8 mouse cellular contexts compared by ENCODE assay signal in the genomic region with DNA sequence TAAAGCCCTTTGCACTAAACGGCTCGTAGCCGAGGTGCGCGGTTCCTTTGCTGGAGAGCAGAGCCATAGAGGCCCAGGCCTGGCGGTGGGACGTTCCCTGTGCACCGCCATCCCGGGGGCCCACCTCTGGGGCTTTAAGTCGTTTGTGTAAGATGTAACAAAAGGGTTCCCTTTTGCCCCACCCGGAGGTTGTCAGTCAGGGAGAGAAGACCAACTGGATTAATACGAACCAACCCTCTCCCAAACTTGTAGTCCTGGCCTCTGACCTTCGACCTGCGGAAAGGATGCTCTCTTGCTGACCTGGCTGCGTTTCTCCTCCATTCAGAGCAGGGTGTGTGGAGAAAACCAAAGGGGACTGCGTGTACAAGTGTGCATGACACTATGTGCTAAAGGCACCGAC. TPM values are rescaled to one million over a fixed set of nuclear protein-coding genes. Genes with fewer than 3 reads are reported as not detected.
DNase-seq lines count a peak whose midpoint lies in the region; ATAC-seq lines count a peak whose summit lies in the region.

No protein-coding gene starts in this region.

- no peaks in the 10 kb centered on the region for H3K36me3 ChIP-seq in kidney, embryonic 14.5 days (ENCODE audit: control insufficient read depth, insufficient read depth, low read length)
- H3K36me3 ChIP-seq in heart, embryonic 16.5 days (ENCODE audit: control insufficient read depth, insufficient read depth) = no peaks in the 10 kb centered on the region
- H3K36me3 ChIP-seq in midbrain, embryonic 13.5 days = no peaks in the 10 kb centered on the region

- peaks cover 70% of the 10 kb centered on the region for H3K27me3 ChIP-seq in kidney, embryonic 14.5 days (ENCODE audit: control insufficient read depth, insufficient read depth, low read length)
- H3K27me3 ChIP-seq in heart, embryonic 16.5 days (ENCODE audit: control insufficient read depth, insufficient read depth, low read length) = peaks cover 60% of the 10 kb centered on the region
- peaks cover 98% of the 10 kb centered on the region for H3K27me3 ChIP-seq in midbrain, embryonic 13.5 days

- intact Hi-C loops in left cerebral cortex, postnatal 4 days (cut with DNase I) = no loop called here

- no peak overlapping the region for H3K27ac ChIP-seq in kidney, embryonic 14.5 days (ENCODE audit: low read depth, low read length)
- no peak overlapping the region for H3K27ac ChIP-seq in heart, embryonic 16.5 days (ENCODE audit: low read length)
- H3K27ac ChIP-seq in midbrain, embryonic 13.5 days = no peak overlapping the region

- ATAC-seq in kidney, embryonic 14.5 days (ENCODE audit: low FRiP score, low TSS enrichment) = no peak
- ATAC-seq in heart, embryonic 16.5 days (replicated peaks; ENCODE audit: extremely low read depth, insufficient read depth, low FRiP score) = no peak
- ATAC-seq in midbrain, embryonic 13.5 days = no peak

- peak overlapping the region; percentile 35 for H3K4me3 ChIP-seq in kidney, embryonic 14.5 days (ENCODE audit: low read length)
- peak overlapping the region; percentile 38 for H3K4me3 ChIP-seq in heart, embryonic 16.5 days (ENCODE audit: low read length)
- peak overlapping the region; percentile 30 for H3K4me3 ChIP-seq in midbrain, embryonic 13.5 days (replicated peaks)

- H3K4me1 ChIP-seq in kidney, embryonic 14.5 days (ENCODE audit: control insufficient read depth, insufficient read depth, low read length) = peaks cover 36% of the 10 kb centered on the region
- peaks cover 33% of the 10 kb centered on the region for H3K4me1 ChIP-seq in heart, embryonic 16.5 days (ENCODE audit: control insufficient read depth, insufficient read depth, low read length)
- H3K4me1 ChIP-seq in midbrain, embryonic 13.5 days (replicated peaks) = peaks cover 36% of the 10 kb centered on the region

- DNase-seq in kidney, adult 9 months = no peak
- DNase-seq in adipocyte (ENCODE audit: low spot score) = peak; percentile 35
- no peak for DNase-seq in adrenal gland, postnatal 14 days
- no peak for DNase-seq in embryo, embryonic 10 days (ENCODE audit: low spot score)
- no peak for DNase-seq in left cerebral cortex, postnatal 4 days

- no peaks in the 10 kb centered on the region for H3K9me3 ChIP-seq in kidney, embryonic 14.5 days (ENCODE audit: control insufficient read depth, low read length)
- no peaks in the 10 kb centered on the region for H3K9me3 ChIP-seq in heart, embryonic 16.5 days (replicated peaks; ENCODE audit: control insufficient read depth, low read length)
- no peaks in the 10 kb centered on the region for H3K9me3 ChIP-seq in midbrain, embryonic 13.5 days

- WGBS in kidney, embryonic 14.5 days = under 1% methylated on average over 17 of the region's 17 CpGs
- 3% methylated on average over 17 of the region's 17 CpGs for WGBS in heart, embryonic 16.5 days
- under 1% methylated on average over 17 of the region's 17 CpGs for WGBS in midbrain, embryonic 13.5 days

- peak overlapping the region; percentile 42; the same call in 1 of the 2 replicates for H3K9ac ChIP-seq in kidney, embryonic 14.5 days (ENCODE audit: low read depth, low read length)
- H3K9ac ChIP-seq in heart, embryonic 16.5 days (ENCODE audit: low read length) = peak overlapping the region; percentile 53
- peak overlapping the region; percentile 36; the same call in 1 of the 2 replicates for H3K9ac ChIP-seq in midbrain, embryonic 13.5 days (replicated peaks)

- peak overlapping the region; percentile 43 for H3K4me2 ChIP-seq in kidney, embryonic 14.5 days (replicated peaks; ENCODE audit: low read depth, low read length)
- peak overlapping the region; percentile 80 for H3K4me2 ChIP-seq in heart, embryonic 16.5 days (ENCODE audit: low read depth, low read length)
- peak overlapping the region; percentile 55 for H3K4me2 ChIP-seq in midbrain, embryonic 13.5 days (replicated peaks)

RNA-seq across cellular contexts. Expression of a gene that starts 5.7 kb away (rescaled TPM):
- 10.7 and 10.9 TPM in 2 replicates for polyA plus RNA-seq in kidney, embryonic 14.5 days (2014; fragmentation: Nextera tagmentation; extraction: Ambion mirVana)
- 12.9 and 13.0 TPM in 2 replicates for polyA plus RNA-seq in heart, embryonic 16.5 days (2015; fragmentation: Nextera tagmentation; extraction: Ambion mirVana)
- 0.94 and 1.1 TPM in 2 replicates for polyA plus RNA-seq in midbrain, embryonic 13.5 days (2015; fragmentation: Nextera tagmentation; extraction: Ambion mirVana)
- total RNA-seq in adrenal gland, postnatal 14 days (2021) = 5.7 and 6.3 TPM in 2 replicates
- total RNA-seq in left cerebral cortex, postnatal 4 days (2021) = 1 to 10 TPM in 1 of 2 experiments, under 1 TPM in 1; 0.70 to 1.8 TPM

RNA-seq across cellular contexts. Expression of a gene that starts 33.4 kb away (rescaled TPM):
- polyA plus RNA-seq in kidney, embryonic 14.5 days (2014; fragmentation: Nextera tagmentation; extraction: Ambion mirVana) = 11.0 and 18.3 TPM in 2 replicates
- 16.2 and 19.0 TPM in 2 replicates for polyA plus RNA-seq in heart, embryonic 16.5 days (2015; fragmentation: Nextera tagmentation; extraction: Ambion mirVana)
- 58.1 and 61.2 TPM in 2 replicates for polyA plus RNA-seq in midbrain, embryonic 13.5 days (2015; fragmentation: Nextera tagmentation; extraction: Ambion mirVana)
- 51.7 and 58.1 TPM in 2 replicates for total RNA-seq in adrenal gland, postnatal 14 days (2021)
- 100 to 1,000 TPM; 108 to 128 TPM for total RNA-seq in left cerebral cortex, postnatal 4 days (2021)

RNA-seq across cellular contexts. Expression of a gene that starts 35.2 kb away (rescaled TPM):
- 1.3 and 1.4 TPM in 2 replicates for polyA plus RNA-seq in kidney, embryonic 14.5 days (2014; fragmentation: Nextera tagmentation; extraction: Ambion mirVana)
- polyA plus RNA-seq in heart, embryonic 16.5 days (2015; fragmentation: Nextera tagmentation; extraction: Ambion mirVana) = 0.14 and 0.25 TPM in 2 replicates
- 1.3 and 1.8 TPM in 2 replicates for polyA plus RNA-seq in midbrain, embryonic 13.5 days (2015; fragmentation: Nextera tagmentation; extraction: Ambion mirVana)
- total RNA-seq in adrenal gland, postnatal 14 days (2021) = not detected in 2 replicates
- total RNA-seq in left cerebral cortex, postnatal 4 days (2021) = 1 to 10 TPM; 8.0 to 8.2 TPM
